Mouse (Mus musculus) Patski (cell line): ENCODE data around the gene Tead1. TPM values are rescaled to one million over a fixed set of nuclear protein-coding genes. Genes with fewer than 3 reads are reported as not detected.

Experiments
- ATAC-seq: fragments of 100-300 bp; one replicate; pipeline ENCODE4 v1.8.0; 2021
- CTCF ChIA-PET: fragments of 350-600 bp; sonication (Branson Sonifier 250); formaldehyde crosslinking; loops from one replicate; lab custom pipeline; 2022; ENCODE audit warnings: inconsistent platforms; lab: Charles Lee
- POLR2A ChIA-PET: fragments of 350-600 bp; sonication (Branson Sonifier 250); formaldehyde crosslinking; loops from one replicate; lab custom pipeline; 2022; ENCODE audit warnings: antibody characterized with exemption, inconsistent platforms; lab: Charles Lee
- DNase-seq: peaks from one replicate; pipeline ENCODE4 v3.0.0-alpha.2; 2011; ENCODE audit warnings: low read depth, low spot score
- H3K27me3 ChIP-seq: fragments of 371-371 bp; one replicate; pipeline ENCODE4 v1.5.1; 2021
- CTCF ChIP-seq: fragments of 100-300 bp; IDR thresholded peaks from one replicate; pipeline ENCODE4 v1.5.1; 2021
- in situ Hi-C: fragments of 300-500 bp; cut with MboI; formaldehyde crosslinking; loops from 3 replicates; pipeline ENCODE4 v1.11.1; 2018; ENCODE audit warnings: low pct_unique_long_range_greater_than_20kb, mixed read lengths
- polyA plus RNA-seq: library from polyadenylated mRNA; unstranded; gene quantifications from one replicate; pipeline ENCODE4 v1.2.3, GENCODE M21; 2021

Tead1 gene
- polyA plus RNA-seq, 1 experiment from 2014 or later = 56.4 TPM

GRCm38 (mm10) chr7:112660325-112660724 lies 18.8 kb upstream of the Tead1 start:
- no peaks in the 10 kb centered on the region for H3K27me3 ChIP-seq

GRCm38 (mm10) chr7:112662398-112663313 lies 16.5 kb upstream of the Tead1 start:
- in situ Hi-C loops = no loop called here
- ChIA-PET POLR2A (interaction anchor here (0.8 to 1.3 kb wide), 2 partner anchors 59 to 89 kb away, joined by 3 to 5 read pairs; no protein-coding TSS in a partner anchor), CTCF (interaction anchor here (1.4 to 2.7 kb wide), 4 partner anchors 9 to 285 kb away, joined by 3 to 9 read pairs (median 4); no protein-coding TSS in a partner anchor)
- no peak for TF ChIP-seq CTCF
- DNase-seq (no peak), ATAC-seq (peak; percentile 41)
- no peaks in the 10 kb centered on the region for H3K27me3 ChIP-seq

More at GRCm38 (mm10) chr7:112660325-112660724, 18.8 kb upstream of the Tead1 start:
- no peak for TF ChIP-seq CTCF
- DNase-seq (no peak), ATAC-seq (no peak)
- in situ Hi-C loops = no loop called here
- POLR2A ChIA-PET = interaction anchor here (0.6 kb wide), 1 partner anchor 18 kb away, joined by 3 read pairs; no protein-coding TSS in a partner anchor
- CTCF ChIA-PET = no interaction called here

- CTCF ChIA-PET = interaction anchor here (1.4 to 2.7 kb wide), 3 partner anchors 8 to 193 kb away, joined by 3 to 9 read pairs (median 3); no protein-coding TSS in a partner anchor
Observed at GRCm38 (mm10) chr7:112663314-112663966, 15.7 kb upstream of the Tead1 start.

GRCm38 (mm10) chr7:112669993-112670392 lies 9.1 kb upstream of the Tead1 start:
- ChIA-PET CTCF (no interaction called here), POLR2A (no interaction called here)
- in situ Hi-C loops = no loop called here
- TF ChIP-seq CTCF = no peak
- ATAC-seq = no peak
- no peak for DNase-seq
- no peaks in the 10 kb centered on the region for H3K27me3 ChIP-seq

More at GRCm38 (mm10) chr7:112663314-112663966, 15.7 kb upstream of the Tead1 start:
- DNase-seq (peak; percentile 82), ATAC-seq (peak; percentile 74)
- POLR2A ChIA-PET = interaction anchor here (0.8 to 1.3 kb wide), 3 partner anchors 15 to 90 kb away, joined by 3 to 5 read pairs (median 5); partner anchors contain the start of gene Tead1
- in situ Hi-C loops = no loop called here
- no peaks in the 10 kb centered on the region for H3K27me3 ChIP-seq
- TF ChIP-seq CTCF = no peak

GRCm38 (mm10) chr7:112678418-112679170 lies 524 bp upstream of the Tead1 start:
- POLR2A ChIA-PET = interaction anchor here (0.8 to 2.7 kb wide), 5 partner anchors 11 to 150 kb away, joined by 3 to 7 read pairs (median 5); no protein-coding TSS in a partner anchor
- in situ Hi-C loops = loop anchor here (5.0 kb wide), 1 partner anchor 211 kb away; no protein-coding TSS in a partner anchor
- CTCF ChIA-PET = interaction anchor here (1.0 to 1.4 kb wide), 3 partner anchors 75 to 280 kb away, joined by 3 read pairs; no protein-coding TSS in a partner anchor
- no peaks in the 10 kb centered on the region for H3K27me3 ChIP-seq
- peak; percentile 35 for DNase-seq
- no peak for TF ChIP-seq CTCF
- peak; percentile 44 for ATAC-seq

GRCm38 (mm10) chr7:112679513-112680245 lies 561 bp downstream of the Tead1 start:
- no peak for TF ChIP-seq CTCF
- CTCF ChIA-PET = interaction anchor here (1.2 to 2.1 kb wide), 6 partner anchors 13 to 192 kb away, joined by 3 to 6 read pairs (median 4); no protein-coding TSS in a partner anchor
- in situ Hi-C loops = loop anchor here (5.0 to 10.0 kb wide), 4 partner anchors 145 to 272 kb away; no protein-coding TSS in a partner anchor
- DNase-seq (no peak), ATAC-seq (peak; percentile 19)
- no peaks in the 10 kb centered on the region for H3K27me3 ChIP-seq
- POLR2A ChIA-PET = interaction anchor here (0.6 to 2.7 kb wide), 6 partner anchors 10 to 272 kb away, joined by 3 to 7 read pairs (median 4); no protein-coding TSS in a partner anchor

GRCm38 (mm10) chr7:112680498-112681251 lies 1.6 kb downstream of the Tead1 start:
- ATAC-seq (no peak), DNase-seq (peak; percentile 33)
- in situ Hi-C loops = loop anchor here (5.0 to 10.0 kb wide), 3 partner anchors 144 to 273 kb away; no protein-coding TSS in a partner anchor
- POLR2A ChIA-PET = interaction anchor here (0.6 to 2.7 kb wide), 6 partner anchors 16 to 187 kb away, joined by 3 to 9 read pairs (median 6); no protein-coding TSS in a partner anchor
- CTCF ChIA-PET = interaction anchor here (1.2 to 2.1 kb wide), 6 partner anchors 12 to 191 kb away, joined by 3 to 6 read pairs (median 4); no protein-coding TSS in a partner anchor
- TF ChIP-seq CTCF = no peak
- H3K27me3 ChIP-seq = no peaks in the 10 kb centered on the region
